Mouse (Mus musculus): ENCODE data around the gene Dnah8.

The Dnah8 gene

DNA sequence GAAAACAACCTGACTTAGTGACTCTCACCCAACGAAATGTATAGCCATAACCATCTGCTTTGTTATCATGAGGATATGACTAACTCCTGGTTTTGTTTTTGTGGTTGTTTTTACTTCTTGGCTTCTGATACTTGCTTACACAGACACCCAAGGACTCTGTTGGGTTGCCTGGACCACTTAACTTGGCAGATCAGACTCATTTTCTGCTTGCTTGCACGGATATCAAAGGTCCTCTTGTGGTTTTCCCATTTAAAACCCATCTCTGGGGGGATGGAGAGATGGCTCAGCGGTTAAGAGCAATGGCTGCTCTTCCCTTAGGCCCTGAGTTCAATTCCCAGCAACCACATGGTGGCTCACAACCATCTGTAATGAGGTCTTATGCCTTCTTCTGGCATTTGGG, 954 bp upstream of the Dnah8 start:
- POLR2A ChIA-PET, result interaction anchor here in 3 of 4 experiments (0.6 to 6.9 kb wide), 9 partner anchors 9 to 375 kb away, joined by 3 to 105 read pairs (median 4); no protein-coding TSS in a partner anchor
- CTCF ChIA-PET, result interaction anchor here in 1 of 4 experiments (1.4 kb wide), 1 partner anchor 95 kb away, joined by 4 read pairs; no protein-coding TSS in a partner anchor

DNA sequence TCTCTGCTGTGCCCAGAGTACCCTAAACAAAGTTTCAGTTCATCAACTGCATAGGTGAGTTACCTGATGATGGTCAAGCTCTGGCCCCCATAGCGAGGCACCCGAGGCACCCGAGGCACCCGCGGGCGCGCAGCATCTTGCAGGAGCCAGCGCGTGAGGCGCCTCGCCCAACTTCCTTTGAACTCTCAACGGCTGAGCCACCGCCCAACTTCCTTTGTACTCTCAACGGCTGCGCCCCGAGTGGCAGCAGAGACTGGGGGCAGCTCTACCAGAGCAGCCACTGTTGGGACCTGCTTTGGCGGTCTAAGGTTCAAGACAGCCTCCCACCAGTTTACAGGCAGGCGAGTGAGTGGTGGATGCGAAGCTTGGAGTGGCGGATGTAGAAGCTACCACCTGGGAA, 2.6 kb downstream of the Dnah8 start, which contains the start of gene Glo1:
TSS of gene Glo1 (minus strand) at position 153 of the 400 bp plus-strand sequence.
- CTCF ChIA-PET, result interaction anchor here in 1 of 4 experiments (0.5 kb wide), 1 partner anchor 26 kb away, joined by 5 read pairs; no protein-coding TSS in a partner anchor
- POLR2A ChIA-PET, result interaction anchor here in 2 of 4 experiments (0.5 kb wide), 2 partner anchors 35 to 54 kb away, joined by 3 read pairs; no protein-coding TSS in a partner anchor

DNA sequence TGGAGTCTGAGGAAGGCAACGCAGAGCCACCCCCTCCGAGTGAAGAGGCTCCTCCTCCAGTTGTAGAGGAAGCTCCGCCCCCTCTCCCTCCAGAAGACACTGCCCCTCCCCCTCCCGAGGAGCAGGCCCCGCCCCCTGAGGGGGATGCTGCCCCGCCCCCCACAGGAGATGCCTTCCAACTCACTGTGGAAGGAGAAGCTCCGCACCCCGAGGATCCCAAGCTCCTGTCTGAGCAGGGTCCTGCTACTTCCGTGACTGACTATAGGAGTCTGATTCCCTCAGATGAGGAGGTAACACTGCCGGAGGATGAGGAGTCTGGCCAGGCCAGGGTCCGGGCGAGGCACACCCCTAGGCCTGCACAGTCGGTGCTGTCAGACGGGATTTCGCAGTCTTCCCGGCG, 11.2 kb downstream of the Dnah8 start:
- CTCF ChIA-PET, result interaction anchor here (0.5 to 2.9 kb wide), 37 partner anchors 10 to 753 kb away, joined by 3 to 25 read pairs (median 4); no protein-coding TSS in a partner anchor
- POLR2A ChIA-PET, result interaction anchor here in 3 of 4 experiments (0.6 to 4.5 kb wide), 47 partner anchors 10 to 835 kb away, joined by 3 to 40 read pairs (median 5); partner anchors contain the start of gene Glp1r (in 1 of the 3)

GRCm38 (mm10) chr17:30637714-30638113, 13.6 kb downstream of the Dnah8 start:
- ChIA-PET POLR2A (interaction anchor here in 1 of 4 experiments (0.6 to 4.5 kb wide), 8 partner anchors 12 to 903 kb away, joined by 3 to 40 read pairs (median 4); no protein-coding TSS in a partner anchor), CTCF (interaction anchor here (0.5 to 1.5 kb wide), 8 partner anchors 11 to 44 kb away, joined by 3 to 10 read pairs (median 4); no protein-coding TSS in a partner anchor)

DNA sequence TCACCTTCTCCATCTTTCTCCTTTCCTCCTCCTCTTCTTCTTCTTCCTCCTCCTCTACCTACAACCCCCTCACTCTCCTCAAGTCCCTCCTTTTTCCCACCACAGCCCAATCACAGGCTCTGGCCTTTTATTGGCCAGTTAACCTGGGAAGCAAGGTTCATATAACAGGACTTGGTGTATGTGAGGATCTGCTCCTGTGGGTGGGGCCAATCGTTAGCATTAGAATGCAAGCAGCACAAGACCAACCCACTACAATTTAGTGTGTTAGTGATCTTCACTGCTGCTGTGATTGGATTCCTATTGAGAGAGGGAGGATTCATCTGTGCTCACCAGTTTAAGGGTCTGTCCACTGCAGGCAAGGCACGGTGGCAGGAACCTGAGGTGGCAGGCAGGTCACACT, 14.8 kb downstream of the Dnah8 start:
- CTCF ChIA-PET, result interaction anchor here in 3 of 4 experiments (0.6 to 1.5 kb wide), 9 partner anchors 9 to 209 kb away, joined by 3 to 10 read pairs (median 6); no protein-coding TSS in a partner anchor
- POLR2A ChIA-PET, result interaction anchor here in 2 of 4 experiments (0.8 to 4.5 kb wide), 5 partner anchors 10 to 25 kb away, joined by 3 to 40 read pairs (median 3); no protein-coding TSS in a partner anchor

- ChIA-PET POLR2A (interaction anchor here in 1 of 4 experiments (0.6 to 1.7 kb wide), 4 partner anchors 12 to 206 kb away, joined by 3 to 7 read pairs (median 4); no protein-coding TSS in a partner anchor), CTCF (interaction anchor here in 2 of 4 experiments (0.5 to 0.7 kb wide), 2 partner anchors 9 to 23 kb away, joined by 3 to 4 read pairs; no protein-coding TSS in a partner anchor)
Observed at GRCm38 (mm10) chr17:30640896-30641295, 16.7 kb downstream of the Dnah8 start.

GRCm38 (mm10) chr17:30648770-30649169, 24.6 kb downstream of the Dnah8 start:
- ChIA-PET POLR2A (interaction anchor here in 3 of 4 experiments (0.6 to 4.0 kb wide), 19 partner anchors 10 to 567 kb away, joined by 3 to 40 read pairs (median 4); no protein-coding TSS in a partner anchor), CTCF (interaction anchor here (0.6 to 4.0 kb wide), 35 partner anchors 9 to 1497 kb away, joined by 3 to 25 read pairs (median 4); no protein-coding TSS in a partner anchor)

DNA sequence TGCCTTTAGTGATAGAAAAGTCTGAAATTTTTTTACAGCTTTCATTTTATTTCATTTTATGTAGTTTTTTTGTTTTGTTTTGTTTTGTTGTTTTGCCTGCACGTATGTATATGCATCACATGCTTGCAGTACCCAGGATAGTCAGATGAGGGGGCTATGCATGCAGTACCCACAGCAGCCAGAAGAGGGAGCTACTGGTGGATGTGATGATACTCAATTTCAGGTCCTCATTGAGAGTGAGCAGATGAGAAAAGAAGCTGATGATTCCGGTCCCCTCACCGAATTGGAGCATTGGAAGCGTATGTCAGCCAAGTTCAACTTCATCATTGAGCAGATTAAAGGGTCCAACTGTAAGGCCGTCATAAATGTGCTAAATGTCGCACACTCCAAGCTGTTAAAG, 28.9 kb downstream of the Dnah8 start:
- POLR2A ChIA-PET, result interaction anchor here in 3 of 4 experiments (0.5 to 1.7 kb wide), 13 partner anchors 8 to 1218 kb away, joined by 3 to 11 read pairs (median 4); no protein-coding TSS in a partner anchor

GRCm38 (mm10) chr17:30657530-30658151, 33.5 kb downstream of the Dnah8 start:
- ChIA-PET POLR2A (interaction anchor here in 3 of 4 experiments (0.7 to 3.2 kb wide), 13 partner anchors 8 to 139 kb away, joined by 3 to 17 read pairs (median 4); no protein-coding TSS in a partner anchor), CTCF (interaction anchor here (0.6 to 1.9 kb wide), 13 partner anchors 9 to 845 kb away, joined by 3 to 12 read pairs (median 3); no protein-coding TSS in a partner anchor)

More for the DNA sequence above, 28.9 kb downstream of the Dnah8 start:
- CTCF ChIA-PET, result interaction anchor here (0.5 to 2.1 kb wide), 64 partner anchors 8 to 925 kb away, joined by 3 to 18 read pairs (median 4); no protein-coding TSS in a partner anchor

DNA sequence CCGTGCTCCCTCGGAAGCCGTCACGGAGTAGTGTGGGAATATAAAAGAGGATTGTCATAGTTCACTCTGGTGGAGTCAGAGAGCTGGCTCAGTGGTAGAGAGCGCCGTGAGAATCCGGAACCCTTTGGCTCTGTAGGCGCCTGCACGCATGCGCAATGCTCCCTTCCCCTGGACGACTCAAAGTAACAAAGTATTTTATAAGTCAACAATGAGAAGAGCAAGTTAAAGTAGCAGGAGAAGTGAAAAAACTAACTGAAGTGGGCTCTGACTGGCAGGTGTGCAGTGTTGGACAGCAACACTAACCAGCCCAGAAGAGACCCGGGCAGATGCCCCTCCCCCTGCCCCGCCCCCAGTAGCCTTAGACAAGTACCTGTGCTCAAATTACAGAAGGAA, 34.0 kb downstream of the Dnah8 start:
- POLR2A ChIA-PET, result interaction anchor here in 3 of 4 experiments (0.6 to 3.2 kb wide), 38 partner anchors 8 to 1733 kb away, joined by 3 to 17 read pairs (median 3); no protein-coding TSS in a partner anchor
- CTCF ChIA-PET, result interaction anchor here (0.6 to 2.4 kb wide), 27 partner anchors 8 to 896 kb away, joined by 3 to 12 read pairs (median 4); partner anchors contain the start of gene Zfand3 (in 1 of the 4)

GRCm38 (mm10) chr17:30662131-30662530, 38.0 kb downstream of the Dnah8 start:
- ChIA-PET CTCF (interaction anchor here in 3 of 4 experiments (0.7 to 0.8 kb wide), 4 partner anchors 14 to 1184 kb away, joined by 3 to 4 read pairs (median 3); no protein-coding TSS in a partner anchor), POLR2A (interaction anchor here in 1 of 4 experiments (0.7 to 0.8 kb wide), 2 partner anchors 9 to 988 kb away, joined by 4 to 6 read pairs; no protein-coding TSS in a partner anchor)

- CTCF ChIA-PET, result interaction anchor here in 3 of 4 experiments (0.6 to 1.5 kb wide), 3 partner anchors 10 to 18 kb away, joined by 3 to 9 read pairs (median 6); no protein-coding TSS in a partner anchor
- POLR2A ChIA-PET, result interaction anchor here in 1 of 4 experiments (0.6 to 3.8 kb wide), 3 partner anchors 18 to 1887 kb away, joined by 3 to 17 read pairs (median 3); no protein-coding TSS in a partner anchor
Observed at GRCm38 (mm10) chr17:30663170-30663569, 39.0 kb downstream of the Dnah8 start.

DNA sequence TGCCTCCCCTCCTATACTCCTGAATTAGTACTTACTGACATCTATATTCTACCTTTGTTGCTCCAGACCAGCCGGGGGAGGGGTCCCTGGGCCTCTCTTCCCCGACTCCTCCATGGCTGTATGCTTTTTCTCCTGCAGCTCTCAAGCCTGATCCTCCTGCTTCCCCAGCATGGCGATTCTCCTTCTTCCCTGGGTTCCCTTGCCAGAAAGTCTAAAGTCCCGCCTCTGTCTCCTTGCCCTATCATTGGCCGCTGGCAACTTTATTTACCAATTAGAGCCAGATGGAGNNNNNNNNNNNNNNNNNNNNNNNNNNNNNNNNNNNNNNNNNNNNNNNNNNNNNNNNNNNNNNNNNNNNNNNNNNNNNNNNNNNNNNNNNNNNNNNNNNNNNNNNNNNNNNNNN, 40.7 kb downstream of the Dnah8 start:
- ChIA-PET POLR2A (interaction anchor here (0.6 to 3.8 kb wide), 8 partner anchors 10 to 33 kb away, joined by 3 to 17 read pairs (median 4); no protein-coding TSS in a partner anchor), CTCF (interaction anchor here in 3 of 4 experiments (0.7 to 1.6 kb wide), 6 partner anchors 11 to 210 kb away, joined by 3 to 9 read pairs (median 4); no protein-coding TSS in a partner anchor)

DNA sequence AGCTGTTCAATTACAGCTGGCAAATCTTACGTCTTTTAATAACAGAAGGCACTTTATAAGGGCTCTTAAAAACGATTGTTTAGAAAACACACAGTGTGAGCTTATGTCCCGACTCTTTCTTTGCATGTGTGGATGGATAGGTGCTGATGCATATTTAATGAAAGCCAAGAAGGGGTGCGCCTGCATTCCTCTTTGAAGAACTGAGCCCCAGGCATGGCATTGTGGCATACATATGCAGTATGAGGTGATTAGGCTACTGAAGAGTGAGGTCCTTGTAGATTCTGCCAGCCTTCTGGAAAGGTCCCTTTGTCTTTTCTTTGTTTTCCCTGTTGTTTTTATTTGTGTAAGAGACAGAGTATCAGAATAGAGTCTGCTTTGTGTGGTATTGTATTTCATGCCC, 48.4 kb downstream of the Dnah8 start:
- ChIA-PET POLR2A (interaction anchor here in 2 of 4 experiments (1.1 to 1.9 kb wide), 3 partner anchors 9 to 15 kb away, joined by 4 read pairs; no protein-coding TSS in a partner anchor), CTCF (interaction anchor here in 3 of 4 experiments (0.6 to 3.2 kb wide), 8 partner anchors 9 to 198 kb away, joined by 3 to 24 read pairs (median 3); no protein-coding TSS in a partner anchor)

DNA sequence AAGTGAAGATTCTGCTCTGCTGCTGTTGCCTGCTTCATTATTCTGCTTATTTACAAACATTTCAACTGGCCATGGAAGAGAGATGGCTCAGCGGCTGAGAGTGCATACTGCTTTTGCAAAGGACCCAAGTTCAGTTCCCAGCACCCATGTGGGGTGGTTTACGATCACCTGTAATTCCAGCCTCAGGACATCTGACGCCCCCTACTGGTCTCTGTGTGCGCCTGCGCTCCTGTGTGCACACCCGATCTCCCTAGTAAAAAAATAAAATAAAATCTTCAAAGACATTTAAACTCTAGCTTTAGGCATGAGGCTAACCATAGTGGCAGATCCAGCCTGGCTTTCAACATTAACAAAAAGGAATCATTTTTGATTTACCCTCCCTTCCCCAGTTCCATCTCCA, 48.9 kb downstream of the Dnah8 start:
- ChIA-PET CTCF (interaction anchor here in 3 of 4 experiments (0.6 to 3.2 kb wide), 10 partner anchors 8 to 198 kb away, joined by 3 to 24 read pairs (median 3); no protein-coding TSS in a partner anchor), POLR2A (interaction anchor here in 3 of 4 experiments (0.6 to 1.4 kb wide), 4 partner anchors 8 to 598 kb away, joined by 3 to 6 read pairs (median 4); no protein-coding TSS in a partner anchor)

GRCm38 (mm10) chr17:30675021-30675740, 51.0 kb downstream of the Dnah8 start:
- POLR2A ChIA-PET, result interaction anchor here in 1 of 4 experiments (1.1 to 1.2 kb wide), 2 partner anchors 11 to 16 kb away, joined by 3 to 4 read pairs; no protein-coding TSS in a partner anchor
- CTCF ChIA-PET, result interaction anchor here in 2 of 4 experiments (0.8 to 1.0 kb wide), 3 partner anchors 22 to 564 kb away, joined by 3 read pairs; no protein-coding TSS in a partner anchor

- ChIA-PET POLR2A (interaction anchor here (0.6 to 1.7 kb wide), 6 partner anchors 9 to 989 kb away, joined by 3 to 7 read pairs (median 4); no protein-coding TSS in a partner anchor), CTCF (interaction anchor here in 3 of 4 experiments (0.6 to 1.6 kb wide), 5 partner anchors 12 to 143 kb away, joined by 3 to 5 read pairs (median 3); no protein-coding TSS in a partner anchor)
Observed at GRCm38 (mm10) chr17:30678523-30678922, 54.4 kb downstream of the Dnah8 start.
